Mouse (Mus musculus) brain, adult 2 months (tissue): ENCODE data around the gene Son.
"Not testable (repeated sequence)": the region's sequence is repeated elsewhere in the genome, so short reads cannot be mapped to it uniquely, and the experiment has no call there.

Source experiments
- DNase-seq: peaks from one replicate; pipeline ENCODE4 v3.0.0; 2011; ENCODE audit warnings: low read depth, low spot score

Gene Son

DNA sequence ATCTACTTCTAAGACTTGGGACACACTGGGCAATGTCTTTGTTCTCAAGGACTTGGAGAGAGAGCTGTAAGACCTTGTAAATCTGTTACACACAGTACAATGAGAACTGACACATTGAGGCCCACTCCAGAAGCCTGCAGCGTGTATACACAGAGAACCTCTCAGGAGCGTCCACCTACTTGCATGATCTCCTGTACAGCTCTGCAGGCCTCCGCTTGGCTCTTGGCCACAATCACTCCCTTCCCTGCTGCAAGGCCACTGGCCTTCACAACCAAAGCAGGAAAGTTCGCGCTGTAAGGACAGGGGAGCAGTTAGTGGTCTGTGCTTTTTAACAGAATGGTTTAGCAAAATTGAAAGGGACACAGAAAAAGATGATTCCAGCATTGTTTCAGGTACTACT lies 8.1 kb upstream of the Son start:
- DNase-seq: no peak

- peak; percentile 78 for DNase-seq
Observed at GRCm38 (mm10) chr16:91639636-91640035, 7.7 kb upstream of the Son start.

- no peak for DNase-seq
Observed at GRCm38 (mm10) chr16:91640171-91640570, 7.1 kb upstream of the Son start.

DNA sequence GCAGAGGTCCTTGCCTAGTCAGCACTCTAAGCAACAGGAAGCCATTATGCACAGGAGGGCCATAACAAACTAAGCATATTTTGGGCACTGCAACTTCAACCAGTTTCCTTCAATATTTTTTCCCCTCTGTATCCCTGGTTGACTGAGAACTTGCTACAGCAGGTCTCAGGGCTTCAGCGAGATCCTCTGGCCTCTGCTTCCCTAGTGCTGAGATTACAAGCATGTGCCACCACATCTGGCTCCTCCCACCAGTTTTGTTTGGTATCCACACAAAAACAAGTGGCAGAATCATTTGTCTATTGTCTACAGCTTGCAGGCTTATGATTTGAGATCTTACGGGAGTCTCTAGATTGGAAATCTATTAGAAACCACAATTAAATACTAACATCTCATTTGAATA lies 2.4 kb upstream of the Son start:
- DNase-seq: no peak

GRCm38 (mm10) chr16:91645420-91645819 lies 1.9 kb upstream of the Son start:
- DNase-seq: not testable (repeated sequence)

- peak; percentile 26 for DNase-seq
Observed at GRCm38 (mm10) chr16:91645995-91646602, 1.2 kb upstream of the Son start.

- peak; percentile 97 for DNase-seq
Observed at GRCm38 (mm10) chr16:91646681-91647419, 456 bp upstream of the Son start, which contains the start of gene Gart. Gene Gart (minus strand): TSS chr16:91646952.

- peak; percentile 76 for DNase-seq
Observed at GRCm38 (mm10) chr16:91648220-91648550, 879 bp downstream of the Son start.

DNA sequence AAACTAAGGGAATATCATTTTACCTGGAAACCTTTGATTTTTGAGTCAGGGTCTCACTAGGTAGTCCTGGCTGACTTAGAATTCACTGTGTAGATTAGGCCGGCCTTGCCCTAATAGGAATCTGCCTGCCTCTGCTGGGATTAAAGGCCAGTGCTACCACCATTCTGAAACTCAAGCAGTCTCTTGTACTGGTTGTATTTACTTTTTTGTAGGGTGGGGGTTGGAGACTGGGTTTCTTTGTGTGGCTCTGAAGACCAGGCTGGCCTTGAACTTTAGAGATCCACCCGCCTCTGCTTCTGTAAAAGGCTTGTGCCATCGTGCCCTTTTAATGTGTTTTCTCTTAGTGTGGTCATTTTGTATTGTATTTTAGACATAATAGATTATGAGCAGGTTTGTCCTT lies 1.9 kb downstream of the Son start:
- DNase-seq: no peak

- DNase-seq: no peak
Observed at GRCm38 (mm10) chr16:91649781-91650180, 2.5 kb downstream of the Son start.

DNA sequence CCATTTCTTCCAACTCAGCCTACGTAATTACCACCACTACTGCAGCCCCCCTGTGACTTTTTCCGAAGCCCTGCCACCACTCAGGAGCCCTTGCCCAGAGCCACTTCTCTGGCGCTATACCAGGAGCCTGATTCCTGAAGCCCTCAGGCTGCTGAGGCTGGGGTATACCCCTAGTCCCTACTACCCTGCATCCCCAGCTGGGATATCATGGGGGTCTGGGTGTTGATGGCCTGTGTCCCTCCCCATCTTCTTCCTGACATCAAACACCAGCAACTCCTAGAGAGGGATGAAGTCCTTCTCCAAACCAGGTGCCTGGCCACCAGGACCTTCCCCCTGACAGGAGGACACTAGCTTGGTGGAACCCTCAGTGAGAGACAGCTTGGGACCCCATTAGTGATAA lies 4.9 kb downstream of the Son start:
- no peak for DNase-seq

- DNase-seq: no peak
Observed at GRCm38 (mm10) chr16:91655285-91655684, 8.0 kb downstream of the Son start.

DNA sequence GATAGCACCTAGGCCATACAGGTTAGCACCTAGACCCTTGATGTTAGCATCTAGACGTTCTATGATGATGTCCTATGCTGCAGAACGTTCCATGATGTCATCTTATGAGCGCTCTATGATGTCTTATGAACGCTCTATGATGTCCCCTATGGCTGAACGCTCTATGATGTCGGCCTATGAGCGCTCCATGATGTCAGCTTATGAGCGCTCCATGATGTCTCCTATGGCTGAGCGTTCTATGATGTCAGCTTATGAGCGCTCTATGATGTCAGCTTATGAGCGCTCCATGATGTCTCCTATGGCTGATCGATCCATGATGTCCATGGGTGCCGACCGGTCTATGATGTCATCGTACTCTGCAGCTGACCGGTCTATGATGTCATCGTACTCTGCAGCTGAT lies 10.0 kb downstream of the Son start:
- DNase-seq: no peak

- DNase-seq: no peak
Observed at GRCm38 (mm10) chr16:91658471-91658870, 11.2 kb downstream of the Son start.

- DNase-seq: no peak
Observed at GRCm38 (mm10) chr16:91659798-91660197, 12.5 kb downstream of the Son start.

- no peak for DNase-seq
Observed at GRCm38 (mm10) chr16:91661397-91661796, 14.1 kb downstream of the Son start.

- DNase-seq: peak; percentile 71
Observed at GRCm38 (mm10) chr16:91662336-91662735, 15.0 kb downstream of the Son start.

DNA sequence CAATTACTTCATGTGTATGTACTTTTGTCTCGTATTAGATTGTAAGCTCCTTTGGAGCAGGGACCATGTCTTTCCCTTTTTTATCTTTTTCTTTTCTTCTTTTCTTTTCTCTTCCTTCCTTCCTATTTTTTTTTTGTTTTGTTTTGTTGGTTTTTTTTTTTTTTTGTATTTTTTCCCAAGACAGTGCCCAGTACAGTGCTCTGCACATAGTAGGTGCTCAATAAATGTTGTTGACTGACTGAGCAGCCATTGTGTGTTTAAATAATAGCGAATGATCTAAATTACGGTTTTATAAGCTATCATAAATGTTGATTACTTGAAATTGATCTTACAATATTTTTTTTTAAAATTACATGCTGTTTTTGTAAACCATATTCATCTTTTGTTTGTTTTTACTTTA lies 16.5 kb downstream of the Son start:
- no peak for DNase-seq

DNA sequence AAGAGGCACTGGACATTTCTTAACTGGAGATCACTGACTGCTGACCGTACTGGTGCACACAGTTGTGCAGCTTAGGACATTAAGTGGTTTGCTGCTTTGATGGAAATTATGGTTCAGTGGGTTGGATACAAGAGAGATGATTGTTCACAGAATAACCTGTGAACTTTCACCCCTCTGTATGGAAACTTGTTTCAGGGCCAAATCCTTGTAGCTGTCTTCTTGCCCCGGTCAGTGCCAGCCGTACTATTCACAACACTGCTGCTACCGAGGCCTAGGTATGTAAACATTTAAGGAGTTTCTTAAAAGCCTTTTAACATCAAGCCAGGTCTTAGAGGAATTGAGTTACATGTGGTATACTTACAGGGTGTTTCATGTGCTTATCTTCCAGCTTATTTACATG lies 27.2 kb downstream of the Son start:
- DNase-seq: no peak

- DNase-seq: no peak
Observed at GRCm38 (mm10) chr16:91678147-91678911, 31.0 kb downstream of the Son start.

- DNase-seq: no peak
Observed at GRCm38 (mm10) chr16:91680656-91681055, 33.4 kb downstream of the Son start.

GRCm38 (mm10) chr16:91685526-91685925 lies 38.2 kb downstream of the Son start:
- DNase-seq: peak; percentile 46

GRCm38 (mm10) chr16:91686369-91686768 lies 39.1 kb downstream of the Son start:
- no peak for DNase-seq
